In genomic region chr16:59617167-59617566, GRCm38 (mm10) we compare ENCODE assay signal across 8 mouse cellular contexts. TPM values are rescaled to one million over a fixed set of nuclear protein-coding genes. Genes with fewer than 3 reads are reported as not detected.
A peak's percentile ranks its signal among the peaks of the same experiment; 100 is the strongest.
DNase-seq lines count a peak whose midpoint lies in the region; ATAC-seq lines count a peak whose summit lies in the region.

No protein-coding gene starts in this region.

- no peak overlapping the region for H3K4me3 ChIP-seq in forebrain, embryonic 14.5 days (ENCODE audit: low read depth, low read length)
- H3K4me3 ChIP-seq in kidney, embryonic 15.5 days (replicated peaks): no peak overlapping the region
- no peak overlapping the region for H3K4me3 ChIP-seq in midbrain, embryonic 12.5 days

- DNase-seq in frontal cortex, adult 2 months (ENCODE audit: extremely low spot score in 1 of 2, low spot score in 1 of 2): peak; percentile 29 to 82
- DNase-seq in frontal cortex, postnatal 14 days (ENCODE audit: low spot score in 2 of 2): no peak
- DNase-seq in 3T3-L1 (ENCODE audit: low read depth, low spot score): peak; percentile 95
- peak; percentile 54 for DNase-seq in adrenal gland, adult 2 months
- peak; percentile 83 for DNase-seq in forebrain, embryonic 14.5 days (ENCODE audit: low spot score)
- DNase-seq in urinary bladder, postnatal 25 days (ENCODE audit: low spot score): no peak

- no peaks in the 10 kb centered on the region for H3K4me1 ChIP-seq in forebrain, embryonic 14.5 days (ENCODE audit: control insufficient read depth, insufficient read depth, low read length)
- H3K4me1 ChIP-seq in kidney, embryonic 15.5 days: no peaks in the 10 kb centered on the region
- H3K4me1 ChIP-seq in midbrain, embryonic 12.5 days: no peaks in the 10 kb centered on the region

- no peak overlapping the region for H3K4me2 ChIP-seq in forebrain, embryonic 14.5 days (ENCODE audit: low read length)
- H3K4me2 ChIP-seq in kidney, embryonic 15.5 days: no peak overlapping the region
- H3K4me2 ChIP-seq in midbrain, embryonic 12.5 days (replicated peaks): no peak overlapping the region

- H3K9ac ChIP-seq in forebrain, embryonic 14.5 days (ENCODE audit: low read length): no peak overlapping the region
- no peak overlapping the region for H3K9ac ChIP-seq in kidney, embryonic 15.5 days
- no peak overlapping the region for H3K9ac ChIP-seq in midbrain, embryonic 12.5 days (replicated peaks)

- WGBS in forebrain, embryonic 14.5 days: 44% methylated on average over 3 of the region's 3 CpGs
- 41% methylated on average over 3 of the region's 3 CpGs for WGBS in kidney, embryonic 15.5 days
- WGBS in midbrain, embryonic 12.5 days: 45% methylated on average over 3 of the region's 3 CpGs

- no peaks in the 10 kb centered on the region for H3K9me3 ChIP-seq in forebrain, embryonic 14.5 days (replicated peaks; ENCODE audit: control insufficient read depth, low read length)
- H3K9me3 ChIP-seq in kidney, embryonic 15.5 days (replicated peaks): no peaks in the 10 kb centered on the region
- no peaks in the 10 kb centered on the region for H3K9me3 ChIP-seq in midbrain, embryonic 12.5 days

- H3K27ac ChIP-seq in forebrain, embryonic 14.5 days (ENCODE audit: low read depth, low read length): no peak overlapping the region
- no peak overlapping the region for H3K27ac ChIP-seq in kidney, embryonic 15.5 days
- no peak overlapping the region for H3K27ac ChIP-seq in midbrain, embryonic 12.5 days (replicated peaks)

- H3K27me3 ChIP-seq in forebrain, embryonic 14.5 days (replicated peaks; ENCODE audit: control insufficient read depth, insufficient read depth, low read length): no peaks in the 10 kb centered on the region
- H3K27me3 ChIP-seq in kidney, embryonic 15.5 days: no peaks in the 10 kb centered on the region
- H3K27me3 ChIP-seq in midbrain, embryonic 12.5 days: no peaks in the 10 kb centered on the region

- H3K36me3 ChIP-seq in forebrain, embryonic 14.5 days (ENCODE audit: control insufficient read depth, insufficient read depth, low read length): no peaks in the 10 kb centered on the region
- peaks cover 5% of the 10 kb centered on the region; the same call in 1 of the 2 replicates for H3K36me3 ChIP-seq in kidney, embryonic 15.5 days
- no peaks in the 10 kb centered on the region; the same call in 1 of the 2 replicates for H3K36me3 ChIP-seq in midbrain, embryonic 12.5 days

- peak; percentile 71 for ATAC-seq in forebrain, embryonic 14.5 days
- ATAC-seq in kidney, embryonic 15.5 days (replicated peaks; ENCODE audit: low FRiP score): peak; percentile 46; the same call in 1 of the 2 replicates
- peak; percentile 63 for ATAC-seq in midbrain, embryonic 12.5 days (ENCODE audit: low FRiP score, low read depth)

RNA-seq across cellular contexts. Expression of gene Crybg3, which starts 16.4 kb away (rescaled TPM):
- 4.8 and 6.6 TPM in 2 replicates for polyA plus RNA-seq in frontal cortex, adult 2 months (2012; rRNA removed)
- 10 to 100 TPM; 11.9 to 16.0 TPM for total RNA-seq in adrenal gland, adult 2 months (2021)
- polyA plus RNA-seq in adrenal gland, adult 2 months (2012; rRNA removed): 1.6 and 1.7 TPM in 2 replicates
- 1.5 and 1.8 TPM in 2 replicates for polyA plus RNA-seq in forebrain, embryonic 14.5 days (2014; fragmentation: Nextera tagmentation; extraction: Ambion mirVana)
- polyA plus RNA-seq in kidney, embryonic 15.5 days (2015; fragmentation: Nextera tagmentation; extraction: Ambion mirVana): 7.2 and 8.4 TPM in 2 replicates
- polyA plus RNA-seq in midbrain, embryonic 12.5 days (2016; fragmentation: Nextera tagmentation; extraction: Ambion mirVana): 5.5 and 5.7 TPM in 2 replicates

RNA-seq across cellular contexts. Expression of gene Arl6, which starts 22.0 kb away (rescaled TPM):
- polyA plus RNA-seq in frontal cortex, adult 2 months (2012; rRNA removed): 25.3 and 28.7 TPM in 2 replicates
- total RNA-seq in adrenal gland, adult 2 months (2021): 10 to 100 TPM in 1 of 2 experiments, 1 to 10 TPM in 1; 6.2 to 13.9 TPM
- polyA plus RNA-seq in adrenal gland, adult 2 months (2012; rRNA removed): 0.63 and 0.97 TPM in 2 replicates
- 59.4 and 62.6 TPM in 2 replicates for polyA plus RNA-seq in forebrain, embryonic 14.5 days (2014; fragmentation: Nextera tagmentation; extraction: Ambion mirVana)
- polyA plus RNA-seq in kidney, embryonic 15.5 days (2015; fragmentation: Nextera tagmentation; extraction: Ambion mirVana): 37.9 and 39.0 TPM in 2 replicates
- polyA plus RNA-seq in midbrain, embryonic 12.5 days (2016; fragmentation: Nextera tagmentation; extraction: Ambion mirVana): 49.3 and 50.1 TPM in 2 replicates

Comparison
In these comparisons a context has a peak if more than half of its experiments do, and no peak if none do; other contexts are left out.
1. DNase-seq: peak in frontal cortex, adult 2 months (2 of 2), 3T3-L1 (single experiment), adrenal gland, adult 2 months (single experiment) and forebrain, embryonic 14.5 days (single experiment); none in frontal cortex, postnatal 14 days (0 of 2) and urinary bladder, postnatal 25 days (single experiment).
2. RNA of gene Arl6, which starts 22.0 kb away (polyA plus RNA-seq): 59.4 to 62.6 TPM in forebrain, embryonic 14.5 days, 49.3 to 50.1 TPM in midbrain, embryonic 12.5 days, 37.9 to 39.0 TPM in kidney, embryonic 15.5 days and 25.3 to 28.7 TPM in frontal cortex, adult 2 months; 0.63 to 0.97 TPM in adrenal gland, adult 2 months; every median in the first group is over 10 times any median in the second.
3. Peak in every context shown above with its lines, with median percentiles within 50 percentile points of each other: ATAC-seq.